Mouse (Mus musculus) kidney, adult 2 months (tissue): ENCODE measurements around the gene Cited2. TPM values are rescaled to one million over a fixed set of nuclear protein-coding genes. Genes with fewer than 3 reads are reported as not detected.
A peak's percentile ranks its signal among the peaks of the same experiment; 100 is the strongest.

ENCODE experiments used
- DNase-seq: peaks from one replicate; pipeline ENCODE4 v3.0.0; 2021
- H3K27ac ChIP-seq: fragments of 200-500 bp; 2 replicates; pipeline ENCODE4 v1.5.1; 2012; ENCODE audit warnings: low read depth, low read length, control low read depth, inconsistent platforms; ENCODE audit not compliant: insufficient read depth
- H3K27me3 ChIP-seq: fragments of 200-500 bp; replicated peaks from 2 replicates; pipeline ENCODE4 v1.6.1; 2012; ENCODE audit warnings: mild to moderate bottlenecking, moderate library complexity, low read length, inconsistent platforms; ENCODE audit not compliant: control insufficient read depth, insufficient read depth
- H3K36me3 ChIP-seq: fragments of 200-500 bp; 2 replicates; pipeline ENCODE4 v1.6.1; 2012; ENCODE audit warnings: mild to moderate bottlenecking, moderate library complexity, low read length, inconsistent platforms; ENCODE audit not compliant: control insufficient read depth, insufficient read depth
- H3K4me1 ChIP-seq: fragments of 200-500 bp; 2 replicates; pipeline ENCODE4 v1.6.1; 2011; ENCODE audit warnings: low read length; ENCODE audit not compliant: control insufficient read depth, insufficient read depth
- H3K4me3 ChIP-seq: fragments of 200-500 bp; 2 replicates; pipeline ENCODE4 v1.5.1; 2011; ENCODE audit warnings: mild to moderate bottlenecking, low read depth, low read length, control low read depth; ENCODE audit not compliant: insufficient read depth
- CTCF ChIP-seq: fragments of 200-500 bp; conservative IDR thresholded peaks from 2 replicates; pipeline ENCODE4 v1.5.1; 2011; ENCODE audit warnings: low read depth, mild to moderate bottlenecking, control low read depth, low read length, moderate library complexity, mixed read lengths; ENCODE audit not compliant: insufficient read depth, insufficient read length
- POLR2A ChIP-seq: fragments of 200-500 bp; IDR thresholded peaks from one replicate; pipeline ENCODE4 v1.6.1; 2011; ENCODE audit warnings: low read depth, low read length, control low read depth
- WGBS: fragments of 180-500 bp; shearing (Covaris S2); methylation state at CpG from one replicate; pipeline ENCODE4 v1.1.7; 2018; 5-methylcytosine and 5-hydroxymethylcytosine counted together
- polyA plus RNA-seq: library from polyadenylated mRNA; depleted of rRNA; stranded (reverse); fragments of >200 nt; gene quantifications from 2 replicates; pipeline ENCODE4 v1.2.3, GENCODE M21; 2012; rRNA removed

Gene Cited2
- polyA plus RNA-seq, result 70.7 and 80.9 TPM in 2 replicates

DNA sequence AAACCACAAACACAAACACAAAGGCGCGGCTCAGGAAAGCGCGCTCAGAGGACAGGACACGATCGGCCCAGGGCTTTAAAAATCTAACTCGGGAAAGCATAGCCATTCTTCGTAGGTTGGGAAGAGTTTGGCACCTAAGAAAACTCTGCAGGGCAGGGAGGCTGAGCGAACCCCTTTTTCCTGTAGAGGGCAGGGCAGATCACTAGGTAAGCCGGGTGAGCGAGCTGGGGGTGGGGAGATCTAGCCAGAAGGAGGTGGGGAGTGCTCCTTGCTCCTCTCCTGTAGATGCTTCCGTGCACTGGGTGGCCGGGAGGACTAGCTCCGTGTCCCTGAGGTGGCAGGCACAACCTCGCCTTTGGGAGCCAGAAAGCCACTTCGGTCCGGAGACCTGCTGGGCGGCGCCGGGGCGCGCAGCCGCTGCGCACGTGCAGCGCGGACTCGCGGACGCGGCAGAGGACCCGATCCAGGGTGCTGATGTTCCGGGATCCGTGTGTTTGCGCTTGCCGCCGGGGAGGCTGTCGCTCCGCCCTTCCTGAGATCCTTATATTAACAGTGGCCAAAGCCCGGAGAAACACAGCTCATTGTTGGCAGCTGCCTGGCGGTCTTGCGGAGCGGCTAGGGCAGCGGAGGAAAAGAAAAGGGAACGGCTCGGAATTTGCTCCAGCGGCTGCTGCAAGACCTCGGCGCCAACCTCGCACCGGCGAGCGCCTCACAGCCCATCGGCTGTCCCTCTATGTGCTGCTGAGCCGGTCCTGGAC lies at the start of gene Cited2:
TSS of gene Cited2 (plus strand) at position 566 of the 758 bp plus-strand sequence.
- Histone ChIP-seq H3K4me3 (peak within 1 kb of the TSS; percentile 90), H3K36me3 (peaks cover 6% of the 10 kb centered on the region; the same call in 1 of the 2 replicates), H3K27me3 (no peaks in the 10 kb centered on the region), H3K4me1 (peaks cover 11% of the 10 kb centered on the region; the same call in 1 of the 2 replicates), H3K27ac (peak within 1 kb of the TSS; percentile 98)
- TF ChIP-seq POLR2A (peak; percentile 100), CTCF (peak; percentile 43)
- under 1% methylated on average over 55 of the region's 55 CpGs for WGBS
- DNase-seq, result peak; percentile 98

GRCm38 (mm10) chr10:17674454-17674853 lies 48.6 kb upstream of the Cited2 start:
- WGBS, result 60% methylated on average over 5 of the region's 5 CpGs
- TF ChIP-seq CTCF, result no peak
- TF ChIP-seq POLR2A, result no peak
- Histone ChIP-seq H3K27ac (no peak overlapping the region), H3K4me1 (no peaks in the 10 kb centered on the region), H3K27me3 (no peaks in the 10 kb centered on the region), H3K36me3 (no peaks in the 10 kb centered on the region), H3K4me3 (no peak overlapping the region)
- peak; percentile 30 for DNase-seq

DNA sequence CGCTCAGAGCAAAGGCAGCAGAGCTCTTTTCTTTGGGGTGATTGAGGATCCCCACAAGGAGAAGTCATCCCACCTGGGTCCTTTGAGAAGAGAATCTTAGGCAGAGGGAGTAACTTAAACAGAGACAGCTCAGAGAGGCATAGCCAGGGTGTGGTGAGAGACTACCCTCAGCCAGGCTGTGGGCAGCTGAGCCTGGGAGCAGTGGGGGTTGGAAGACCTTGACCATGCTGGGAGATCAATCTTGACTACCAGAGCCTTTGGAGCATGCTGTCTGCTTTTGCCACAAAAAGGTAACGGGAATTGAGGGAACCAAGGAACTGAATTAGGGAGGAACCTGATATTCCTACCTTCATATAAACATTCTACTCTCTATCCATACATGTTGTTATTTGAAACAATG lies 48.1 kb upstream of the Cited2 start:
- Histone ChIP-seq H3K27ac (no peak overlapping the region), H3K27me3 (no peaks in the 10 kb centered on the region), H3K4me1 (no peaks in the 10 kb centered on the region), H3K36me3 (no peaks in the 10 kb centered on the region), H3K4me3 (no peak overlapping the region)
- DNase-seq, result no peak
- TF ChIP-seq POLR2A, result no peak
- TF ChIP-seq CTCF, result no peak
- WGBS, result 93% methylated on average over 2 of the region's 2 CpGs

DNA sequence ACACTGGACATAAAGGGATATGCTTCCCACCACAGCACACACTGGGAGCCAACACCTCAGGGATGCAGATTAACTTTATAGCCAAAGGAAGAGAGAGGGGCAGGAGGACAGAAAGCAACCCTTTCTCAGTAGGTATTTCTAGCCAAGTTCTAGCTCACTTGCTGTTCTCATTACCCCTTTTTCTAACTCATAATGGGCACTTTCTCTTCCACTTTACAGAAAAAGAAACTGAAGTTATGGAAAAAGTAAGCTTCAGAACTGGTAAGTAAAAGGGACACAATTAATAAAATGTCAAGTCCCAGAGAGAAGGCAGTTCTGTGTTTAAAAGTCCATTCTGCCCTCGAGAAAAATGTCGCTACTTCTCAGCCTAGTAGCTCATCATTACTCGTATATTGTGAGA lies 46.6 kb upstream of the Cited2 start:
- Histone ChIP-seq H3K36me3 (no peaks in the 10 kb centered on the region), H3K27me3 (no peaks in the 10 kb centered on the region), H3K4me1 (no peaks in the 10 kb centered on the region), H3K4me3 (no peak overlapping the region), H3K27ac (no peak overlapping the region)
- DNase-seq, result no peak
- WGBS, result 83% methylated on average over 3 of the region's 3 CpGs
- TF ChIP-seq POLR2A, result no peak
- TF ChIP-seq CTCF, result no peak

DNA sequence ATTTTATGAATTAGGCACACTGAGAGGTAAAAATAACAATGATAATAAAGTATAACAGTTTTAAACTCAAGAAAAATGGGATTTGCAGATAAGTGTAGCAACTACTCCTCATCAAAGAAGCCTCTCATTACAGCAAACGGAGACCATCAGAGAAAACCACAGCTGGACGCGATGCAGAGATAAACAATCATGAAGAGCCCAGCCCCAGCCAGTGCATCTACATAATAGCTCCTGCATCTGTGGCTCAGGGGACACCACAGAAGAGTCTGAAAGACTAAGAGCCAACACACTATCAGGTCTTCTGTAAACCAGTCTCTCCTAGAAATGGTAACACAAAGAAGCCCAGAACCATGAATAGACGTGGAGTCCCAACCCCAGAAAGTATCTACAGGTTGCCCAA lies 45.7 kb upstream of the Cited2 start:
- 84% methylated on average over 4 of the region's 4 CpGs for WGBS

GRCm38 (mm10) chr10:17680432-17681382 lies 42.3 kb upstream of the Cited2 start:
- Histone ChIP-seq H3K4me1 (no peaks in the 10 kb centered on the region), H3K4me3 (no peak overlapping the region), H3K27me3 (no peaks in the 10 kb centered on the region), H3K36me3 (no peaks in the 10 kb centered on the region), H3K27ac (no peak overlapping the region)
- peak; percentile 70 for DNase-seq
- TF ChIP-seq POLR2A (no peak), CTCF (no peak)
- 63% methylated on average over 8 of the region's 8 CpGs for WGBS

More for the DNA sequence above, 45.7 kb upstream of the Cited2 start:
- Histone ChIP-seq H3K4me1 (no peaks in the 10 kb centered on the region), H3K27me3 (no peaks in the 10 kb centered on the region), H3K36me3 (no peaks in the 10 kb centered on the region), H3K27ac (no peak overlapping the region), H3K4me3 (no peak overlapping the region)
- TF ChIP-seq CTCF (no peak), POLR2A (no peak)
- DNase-seq, result no peak

GRCm38 (mm10) chr10:17681386-17681785 lies 41.6 kb upstream of the Cited2 start:
- Histone ChIP-seq H3K4me3 (no peak overlapping the region), H3K4me1 (no peaks in the 10 kb centered on the region), H3K27ac (no peak overlapping the region), H3K36me3 (no peaks in the 10 kb centered on the region), H3K27me3 (no peaks in the 10 kb centered on the region)
- 86% methylated on average over 2 of the region's 2 CpGs for WGBS
- TF ChIP-seq POLR2A, result no peak
- TF ChIP-seq CTCF, result no peak
- DNase-seq, result no peak
